Mouse (Mus musculus) embryo, embryonic 11.5 days (tissue): ENCODE results near the gene Rpl26.
"Not testable (repeated sequence)": the region's sequence is repeated elsewhere in the genome, so short reads cannot be mapped to it uniquely, and the experiment has no call there.

Source experiments
- DNase-seq: peaks from one replicate; pipeline ENCODE4 v3.0.0-alpha.2; 2012; ENCODE audit warnings: low read depth, low spot score

Rpl26 gene

GRCm38 (mm10) chr11:68914566-68914965, 13.2 kb downstream of the Rpl26 start:
- DNase-seq: no peak

GRCm38 (mm10) chr11:68923191-68923590, 21.8 kb downstream of the Rpl26 start:
- DNase-seq: no peak

DNA sequence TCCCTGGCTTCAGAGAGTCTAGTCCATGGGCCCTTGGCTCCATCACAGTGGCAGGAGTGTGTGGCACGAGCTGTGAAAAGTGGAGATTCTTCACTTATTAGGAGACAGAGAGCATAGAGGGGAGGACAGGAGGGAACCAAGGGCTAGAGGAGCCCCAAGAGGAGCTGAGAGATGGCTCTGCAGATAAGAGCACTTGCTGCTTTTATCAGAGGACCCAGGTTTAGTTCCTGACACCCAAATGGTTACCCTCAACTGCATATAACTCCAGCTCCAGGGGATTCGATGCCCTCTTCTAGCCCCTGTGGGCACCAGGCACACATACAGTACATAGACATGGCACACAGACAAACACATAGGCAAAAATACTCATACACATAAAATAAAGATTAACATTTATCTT, 23.4 kb downstream of the Rpl26 start:
- DNase-seq: no peak

DNA sequence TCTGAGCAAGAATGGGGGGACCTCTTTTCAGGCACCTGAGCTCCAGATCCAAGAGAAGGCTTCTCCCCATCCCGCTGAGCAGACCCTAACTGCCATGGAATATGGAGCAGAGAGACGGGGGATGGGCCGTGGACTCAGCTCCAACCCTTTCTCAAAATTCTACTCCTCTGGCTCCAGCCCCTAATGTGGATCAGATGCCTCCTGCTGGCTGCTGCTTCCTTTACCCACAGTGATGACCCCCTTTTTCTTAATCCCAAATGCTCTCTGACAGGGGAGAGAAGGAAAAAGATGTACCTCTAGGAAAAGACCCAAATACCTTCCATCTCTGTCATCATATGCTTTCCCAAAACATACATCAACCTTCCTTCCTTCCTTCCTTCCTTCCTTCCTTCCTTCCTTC, 25.6 kb downstream of the Rpl26 start, which contains the start of gene Odf4:
Gene Odf4 (minus strand): TSS at position 101 of the 400 bp plus-strand sequence.
- no peak for DNase-seq

DNA sequence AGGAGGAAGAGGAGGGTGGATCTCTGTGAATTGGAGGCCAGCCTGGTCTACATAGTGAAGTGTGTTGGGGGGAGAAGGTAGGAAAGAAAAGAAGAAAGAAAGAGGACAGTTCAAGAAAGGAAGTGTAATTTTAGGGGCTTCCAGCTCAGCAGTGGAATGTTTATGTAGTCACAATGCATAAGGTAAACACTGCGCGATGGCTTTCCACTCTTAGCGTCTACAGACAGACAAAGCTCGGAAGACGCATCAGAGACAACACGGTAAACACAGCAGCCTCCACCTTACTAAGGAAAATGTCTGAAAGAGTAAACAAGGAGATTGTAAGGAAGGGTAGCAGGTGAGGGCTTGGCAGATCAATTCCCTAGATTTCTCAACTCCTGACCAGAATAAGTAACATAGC, 28.6 kb downstream of the Rpl26 start:
- DNase-seq: no peak

GRCm38 (mm10) chr11:68933885-68934507, 32.6 kb downstream of the Rpl26 start:
- DNase-seq: no peak

DNA sequence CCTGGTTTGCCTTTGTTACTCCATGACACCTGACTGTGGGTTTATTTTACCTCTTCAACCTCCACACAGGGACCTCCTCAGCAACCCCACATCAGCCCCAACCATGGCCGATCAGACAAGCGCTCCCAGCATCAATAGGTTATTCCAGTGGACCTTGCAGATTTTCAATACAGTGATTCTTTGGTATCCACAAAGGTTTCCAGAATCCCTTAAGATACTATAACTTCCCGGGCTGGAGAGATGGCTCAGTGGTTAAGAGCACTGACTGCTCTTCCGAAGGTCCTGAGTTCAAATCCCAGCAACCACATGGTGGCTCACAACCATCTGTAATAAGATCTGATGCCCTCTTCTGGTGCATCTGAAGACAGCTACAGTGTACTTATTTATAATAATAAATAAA, 35.6 kb downstream of the Rpl26 start:
- not testable (repeated sequence) for DNase-seq

GRCm38 (mm10) chr11:68939451-68940304, 38.3 kb downstream of the Rpl26 start:
- peak; percentile 77 for DNase-seq

GRCm38 (mm10) chr11:68940516-68940915, 39.1 kb downstream of the Rpl26 start:
- DNase-seq: no peak

DNA sequence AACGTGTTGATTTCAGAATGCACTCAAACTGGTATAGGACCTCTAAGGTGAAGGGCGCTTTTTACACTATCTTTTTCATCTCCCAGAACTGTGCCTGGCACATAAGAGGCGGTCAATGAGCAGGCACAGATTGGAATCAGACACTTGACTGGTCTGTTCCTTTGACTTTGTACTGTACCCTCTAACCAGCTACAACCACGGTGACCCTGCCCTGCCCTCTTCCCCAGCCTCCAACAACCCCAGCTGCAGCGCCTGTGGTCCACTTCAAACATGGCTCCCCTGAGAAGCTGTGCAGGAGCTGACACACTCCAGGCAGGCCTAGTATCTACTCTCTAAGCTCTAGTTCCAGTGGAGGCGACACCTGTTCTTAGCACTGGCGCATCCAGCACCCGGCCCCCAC, 41.3 kb downstream of the Rpl26 start:
- no peak for DNase-seq

- DNase-seq: no peak
Observed at GRCm38 (mm10) chr11:68945245-68945644, 43.9 kb downstream of the Rpl26 start.

GRCm38 (mm10) chr11:68946001-68946400, 44.6 kb downstream of the Rpl26 start:
- no peak for DNase-seq

- no peak for DNase-seq
Observed at GRCm38 (mm10) chr11:68946806-68947440, 45.5 kb downstream of the Rpl26 start.

- no peak for DNase-seq
Observed at GRCm38 (mm10) chr11:68947542-68947993, 46.2 kb downstream of the Rpl26 start.

DNA sequence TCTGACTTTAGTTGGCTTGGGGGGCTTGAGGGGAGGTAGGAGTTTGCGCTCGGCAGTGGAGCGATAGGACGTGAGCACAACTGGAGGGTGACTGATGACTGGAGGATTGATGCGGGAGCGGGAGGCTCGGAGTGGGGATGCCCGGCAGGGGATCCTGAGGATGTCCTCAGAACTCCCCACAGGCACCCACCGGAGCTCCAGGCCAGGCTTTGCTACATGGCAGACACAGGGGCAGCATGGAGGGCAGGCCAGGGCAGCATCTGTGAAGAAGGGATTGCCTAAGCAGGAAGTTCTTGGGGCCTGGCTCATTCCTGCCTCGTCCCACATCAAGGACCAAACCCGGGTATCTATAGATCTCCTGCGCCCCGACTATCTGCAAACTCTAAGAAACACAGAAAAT, 52.5 kb downstream of the Rpl26 start:
- no peak for DNase-seq

DNA sequence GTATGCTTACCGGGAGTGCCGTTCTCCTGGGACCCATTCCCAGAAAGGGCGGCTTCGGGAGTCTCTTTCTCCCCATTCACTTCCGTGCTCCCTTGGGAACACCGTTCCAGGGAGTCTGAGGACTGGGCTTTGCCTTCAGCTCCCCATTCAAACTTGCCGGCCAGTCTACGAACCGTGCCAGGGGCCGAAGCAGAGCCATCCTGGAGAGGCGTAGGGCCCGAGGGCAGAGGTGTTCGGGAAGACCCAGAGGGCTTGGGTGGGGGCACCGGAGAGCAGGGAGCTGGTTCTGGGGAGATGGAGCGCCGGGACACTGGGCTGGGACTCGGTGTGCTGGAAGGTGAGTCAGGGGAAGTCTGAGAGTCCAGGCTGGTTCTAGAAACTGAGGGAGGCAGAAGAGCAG, 53.0 kb downstream of the Rpl26 start:
- DNase-seq: no peak

DNA sequence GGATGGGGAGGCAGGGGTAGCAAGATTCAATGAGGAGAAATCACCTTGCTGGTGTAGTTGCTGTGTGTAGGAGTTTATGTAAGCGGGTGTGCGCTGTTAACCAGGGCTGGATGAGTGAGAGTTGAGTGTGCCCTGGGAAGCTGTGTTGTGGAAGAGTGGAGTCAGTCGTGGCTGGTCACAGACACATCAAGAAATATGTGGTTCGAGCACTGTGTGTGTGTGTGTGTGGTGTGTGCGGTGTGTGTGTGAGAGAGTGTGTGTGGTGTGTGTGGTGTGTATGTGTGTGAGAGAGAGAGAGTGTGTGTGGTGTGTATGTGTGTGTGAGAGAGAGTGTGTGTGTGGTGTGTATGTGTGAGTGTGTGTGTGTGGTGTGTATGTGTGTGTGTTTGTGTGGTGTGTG, 54.1 kb downstream of the Rpl26 start:
- no peak for DNase-seq

- no peak for DNase-seq
Observed at GRCm38 (mm10) chr11:68956107-68956506, 54.7 kb downstream of the Rpl26 start.
